Mouse (Mus musculus) CH12.LX (cell line): Measurements from ENCODE around the gene Marveld2. TPM values are rescaled to one million over a fixed set of nuclear protein-coding genes. Genes with fewer than 3 reads are reported as not detected.

Source experiments
- DNase-seq: peaks from one replicate; pipeline ENCODE4 v3.0.0-alpha.2; 2013; ENCODE audit errors: extremely low read depth
- H3K27ac ChIP-seq: 2 replicates; pipeline ENCODE4 v1.5.1; 2012; ENCODE audit warnings: low read depth, mild to moderate bottlenecking, control low read depth, moderate library complexity; ENCODE audit not compliant: insufficient read depth
- H3K27me3 ChIP-seq: replicated peaks from 2 replicates; pipeline ENCODE3; 2012; ENCODE audit warnings: inconsistent platforms
- H3K36me3 ChIP-seq, 2 experiments: replicated peaks in 1 of 2; 2 replicates each; pipeline versions ENCODE3 to v1.6.1; 2012; ENCODE audit warnings: inconsistent platforms in 1 of 2, low read length in 1 of 2, mild to moderate bottlenecking in 1 of 2, mixed read lengths in 1 of 2, moderate library complexity in 1 of 2; ENCODE audit not compliant: control insufficient read depth in 1 of 2, insufficient read depth in 1 of 2
- H3K4me1 ChIP-seq, 2 experiments: 2 replicates each; pipeline ENCODE4 v1.6.1; 2012; ENCODE audit warnings: inconsistent platforms in 1 of 2, moderate library complexity in 1 of 2; ENCODE audit not compliant: insufficient read depth in 2 of 2, control insufficient read depth in 1 of 2
- H3K4me2 ChIP-seq: 2 replicates; pipeline ENCODE4 v1.6.1; 2012; ENCODE audit warnings: low read depth, mild to moderate bottlenecking, control low read depth; ENCODE audit not compliant: poor library complexity, insufficient read depth, severe bottlenecking
- H3K4me3 ChIP-seq, 3 experiments: fragments of 150-350 bp in 1 of 3; sonication (generic) in 1 of 3; replicated peaks in 1 of 3; 2 replicates each; pipeline versions ENCODE3 to v1.5.1; 2011 to 2012; ENCODE audit warnings: low read depth in 2 of 3, low read length in 2 of 3, mild to moderate bottlenecking in 2 of 3, moderate library complexity in 2 of 3, control low read depth in 1 of 3, improper control_type of control experiment in 1 of 3, inconsistent platforms in 1 of 3, mixed read lengths in 1 of 3; ENCODE audit not compliant: poor library complexity in 1 of 3
- H3K79me2 ChIP-seq: replicated peaks from 2 replicates; pipeline ENCODE4 v1.6.1; 2012; ENCODE audit warnings: mild to moderate bottlenecking, moderate library complexity; ENCODE audit not compliant: control insufficient read depth, poor library complexity, insufficient read depth, severe bottlenecking; ENCODE audit errors: extremely low read depth
- H3K9ac ChIP-seq: 2 replicates; pipeline ENCODE4 v1.6.1; 2012; ENCODE audit warnings: low read depth, mild to moderate bottlenecking, control low read depth, moderate library complexity; ENCODE audit not compliant: insufficient read depth
- H3K9me3 ChIP-seq: replicated peaks from 2 replicates; pipeline ENCODE3; 2012; ENCODE audit warnings: low read length, inconsistent platforms, mixed read lengths
- CHD2 ChIP-seq: IDR thresholded peaks from 2 replicates; pipeline ENCODE4 v1.6.1; 2011; ENCODE audit warnings: low read length, improper control_type of control experiment
- EP300 ChIP-seq: IDR thresholded peaks from 2 replicates; pipeline ENCODE4 v1.6.1; 2011; ENCODE audit warnings: low read length, improper control_type of control experiment
- GABPA ChIP-seq: IDR thresholded peaks from 2 replicates; pipeline ENCODE4 v1.6.1; 2012; ENCODE audit warnings: low read depth, low read length, improper control_type of control experiment, inconsistent platforms; ENCODE audit not compliant: insufficient replicate concordance
- JUN ChIP-seq: IDR thresholded peaks from 2 replicates; pipeline ENCODE4 v1.6.1; 2011; ENCODE audit warnings: low read depth, mild to moderate bottlenecking, low read length, improper control_type of control experiment, moderate library complexity; ENCODE audit not compliant: insufficient read depth
- JUND ChIP-seq: conservative IDR thresholded peaks from 2 replicates; pipeline ENCODE4 v1.6.1; 2011; ENCODE audit warnings: low read depth, low read length, improper control_type of control experiment
- MAFK ChIP-seq: IDR thresholded peaks from 2 replicates; pipeline ENCODE4 v1.6.1; 2011; ENCODE audit warnings: low read length, improper control_type of control experiment; ENCODE audit not compliant: insufficient replicate concordance
- MAZ ChIP-seq: IDR thresholded peaks from 2 replicates; pipeline ENCODE4 v1.6.1; 2012; ENCODE audit warnings: low read depth, mild to moderate bottlenecking, inconsistent platforms, low read length, improper control_type of control experiment, moderate library complexity
- MEF2A ChIP-seq: IDR thresholded peaks from 2 replicates; pipeline ENCODE4 v1.6.1; 2014; ENCODE audit warnings: low read depth, mild to moderate bottlenecking, inconsistent platforms, low read length, improper control_type of control experiment, borderline replicate concordance
- POLR2A ChIP-seq: IDR thresholded peaks from 2 replicates; pipeline ENCODE4 v1.6.1; 2011; ENCODE audit warnings: low read depth, mild to moderate bottlenecking, improper control_type of control experiment, low read length
- POLR2AphosphoS2 ChIP-seq: IDR thresholded peaks from 2 replicates; pipeline ENCODE4 v1.6.1; 2011; ENCODE audit warnings: low read depth, low read length, improper control_type of control experiment
- ZC3H11A ChIP-seq: IDR thresholded peaks from 2 replicates; pipeline ENCODE4 v1.6.1; 2012; ENCODE audit warnings: low read depth, mild to moderate bottlenecking, inconsistent platforms, low read length, improper control_type of control experiment
- ZMIZ1 ChIP-seq: IDR thresholded peaks from 2 replicates; pipeline ENCODE4 v1.6.1; 2012; ENCODE audit warnings: low read depth, mild to moderate bottlenecking, inconsistent platforms, low read length, improper control_type of control experiment
- ZNF384 ChIP-seq: IDR thresholded peaks from 2 replicates; pipeline ENCODE4 v1.6.1; 2012; ENCODE audit warnings: low read depth, low read length, improper control_type of control experiment, inconsistent platforms
- dilution Hi-C: fragments of 300-500 bp; cut with MboI; formaldehyde crosslinking; loops from 2 replicates; pipeline ENCODE4 v1.14.3; 2020; ENCODE audit warnings: low sequenced_read_pairs; ENCODE audit not compliant: extremely low pct_unique_long_range_greater_than_20kb, extremely low pct_ligation_motif_present
- in situ Hi-C: fragments of 300-500 bp; cut with MboI; formaldehyde crosslinking; loops from 3 replicates; pipeline ENCODE4 v1.14.3; 2019; ENCODE audit warnings: low sequenced_read_pairs, low pct_ligation_motif_present, low pct_unique_long_range_greater_than_20kb, mixed read lengths
- polyA plus RNA-seq: library from polyadenylated mRNA; unstranded; fragments of >175 nt; gene quantifications from 2 replicates; pipeline ENCODE4 v1.2.1, GENCODE M21; 2012; ENCODE audit warnings: low read depth; ENCODE audit not compliant: insufficient read length
- total RNA-seq, 2 experiments: library from RNA; depleted of rRNA; stranded (reverse); fragments of 300-350 nt in 1 of 2; fragments of >200 nt in 1 of 2; gene quantifications; 2 replicates each; pipeline ENCODE4 v1.2.3; 2012 to 2014

Gene Marveld2
- total and polyA plus RNA-seq, 3 experiments, result 0.13 to 1.9 (median 0.27) TPM

- Histone ChIP-seq H3K79me2 (no peaks in the 10 kb centered on the region), H3K9ac (no peak overlapping the region), H3K4me1 (no peaks in the 10 kb centered on the region), H3K36me3 (no peaks in the 10 kb centered on the region), H3K27ac (no peak overlapping the region), H3K9me3 (no peaks in the 10 kb centered on the region), H3K4me2 (no peak overlapping the region), H3K27me3 (no peaks in the 10 kb centered on the region), H3K4me3 (no peak overlapping the region)
- no peak for DNase-seq
- dilution Hi-C loops (no loop called here), in situ Hi-C loops (no loop called here)
- TF ChIP-seq JUND, result no peak
- no peak for TF ChIP-seq MEF2A
- no peak for TF ChIP-seq CHD2
- no peak for TF ChIP-seq POLR2AphosphoS2
These were observed 48.4 kb downstream of the Marveld2 start for GRCm38 (mm10) chr13:100568359-100568758.

DNA sequence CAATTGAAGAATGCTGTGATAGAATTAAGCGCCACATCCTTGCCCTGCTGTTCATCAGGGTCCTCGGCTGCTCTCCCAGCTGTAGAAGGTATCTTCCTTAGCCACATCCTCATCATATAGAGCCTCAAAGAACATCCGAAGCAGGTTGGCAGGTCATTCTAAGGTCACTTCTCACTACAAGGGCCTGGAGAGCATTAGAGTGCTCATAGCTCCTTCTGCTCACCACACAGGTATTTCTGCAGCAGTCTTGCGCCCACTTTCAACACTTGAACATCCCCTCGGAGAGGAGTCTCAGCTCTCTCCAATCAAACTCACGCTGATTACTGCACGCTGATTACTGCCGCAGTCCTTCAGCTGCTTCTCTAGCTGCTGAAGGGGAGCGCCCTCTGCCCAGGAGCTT is 57.3 kb downstream of the Marveld2 start:
- peaks cover 11% of the 10 kb centered on the region for H3K27me3 ChIP-seq
- DNase-seq, result no peak
- no peaks in the 10 kb centered on the region for H3K9me3 ChIP-seq
- no peak overlapping the region for H3K4me2 ChIP-seq
- H3K79me2 ChIP-seq, result no peaks in the 10 kb centered on the region
- H3K27ac ChIP-seq, result no peak overlapping the region
- no peaks in the 10 kb centered on the region for H3K4me1 ChIP-seq
- no peak overlapping the region for H3K4me3 ChIP-seq
- H3K36me3 ChIP-seq, result no peaks in the 10 kb centered on the region
- dilution Hi-C loops, result no loop called here
- in situ Hi-C loops, result no loop called here
- TF ChIP-seq JUND, result no peak
- TF ChIP-seq EP300, result no peak
- TF ChIP-seq, all 38 proteins: peak for 0
- H3K9ac ChIP-seq, result no peak overlapping the region

- no peak overlapping the region for H3K4me3 ChIP-seq
- in situ Hi-C loops, result no loop called here
- no peak overlapping the region for H3K27ac ChIP-seq
- no peaks in the 10 kb centered on the region for H3K36me3 ChIP-seq
- dilution Hi-C loops, result no loop called here
- no peak for DNase-seq
- H3K4me1 ChIP-seq, result peaks cover 0 to 7% of the 10 kb centered on the region in 2 experiments; a peak in 2 of 4 replicates
- peaks cover 32% of the 10 kb centered on the region for H3K27me3 ChIP-seq
- no peaks in the 10 kb centered on the region for H3K79me2 ChIP-seq
- no peak overlapping the region for H3K9ac ChIP-seq
- TF ChIP-seq MAZ (no peak), POLR2A (no peak), GABPA (no peak), EP300 (no peak), JUN (no peak), ZMIZ1 (no peak), MAFK (no peak), ZNF384 (no peak), ZC3H11A (no peak)
- TF ChIP-seq, all 38 proteins: peak for 0
- H3K9me3 ChIP-seq, result no peaks in the 10 kb centered on the region
- H3K4me2 ChIP-seq, result no peak overlapping the region
These were observed 59.8 kb downstream of the Marveld2 start for GRCm38 (mm10) chr13:100557011-100557410.
